ENCODE assay signal across 9 mouse cellular contexts in the genomic region with DNA sequence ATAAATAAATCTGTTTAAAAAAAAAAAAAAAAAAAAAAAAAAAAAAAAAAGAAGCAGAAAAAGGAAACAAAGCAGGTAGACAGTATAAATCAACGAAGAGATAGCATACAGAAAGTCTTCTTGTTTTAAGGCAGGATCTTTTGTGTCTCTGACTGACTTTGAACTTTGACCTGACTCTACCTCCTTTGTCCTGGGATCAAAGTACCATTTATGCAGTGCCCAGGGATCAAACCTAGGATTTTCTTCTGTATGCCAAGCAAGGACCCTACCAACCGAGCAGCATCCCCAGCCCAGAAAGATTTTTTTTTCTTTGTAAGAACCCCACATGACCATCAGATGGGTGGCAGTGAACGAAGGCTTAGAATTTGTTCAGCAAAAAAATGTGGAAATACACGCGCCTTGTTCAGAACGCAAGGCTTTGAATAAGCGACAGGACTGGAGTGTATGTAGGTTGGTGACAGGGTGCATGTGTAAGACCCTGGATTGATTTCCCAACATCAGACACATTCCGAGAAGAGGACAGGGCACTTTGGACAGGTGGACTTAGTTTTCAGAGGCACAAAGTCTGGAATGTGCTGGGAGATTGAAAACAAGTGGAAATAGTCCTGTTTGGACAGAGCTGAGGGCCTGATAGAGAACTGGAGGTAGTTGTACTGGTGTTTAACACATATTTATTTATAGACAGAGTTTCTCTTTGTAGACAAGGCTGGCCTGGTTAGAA. TPM values are rescaled to one million over a fixed set of nuclear protein-coding genes. Genes with fewer than 3 reads are reported as not detected.
DNase-seq lines count a peak whose midpoint lies in the region; ATAC-seq and TF ChIP-seq lines count a peak whose summit lies in the region.
"Had no signal": no experiment of that assay in that cellular context is flagged by ENCODE, and none has a peak within 500 bp of the region (broad histone marks: within the 10 kb centered on the region; RNA-seq: fewer than 3 reads in every experiment).

No protein-coding gene starts in this region.

- no peak for TF ChIP-seq POLR2A in heart, adult 2 months (IDR thresholded peaks at IDR 0.05; ENCODE audit: insufficient read depth, low read depth, low read length)
- TF ChIP-seq POLR2A in liver, adult 2 months (IDR thresholded peaks at IDR 0.05; ENCODE audit: extremely low read depth, insufficient read depth, low read length), result no peak

- no peaks in the 10 kb centered on the region for H3K27me3 ChIP-seq in heart, adult 2 months (ENCODE audit: control insufficient read depth, insufficient read depth, low read length)
- no peaks in the 10 kb centered on the region for H3K27me3 ChIP-seq in liver, adult 2 months (ENCODE audit: control insufficient read depth, insufficient read depth, low read length)
- no peaks in the 10 kb centered on the region for H3K27me3 ChIP-seq in midbrain, embryonic 15.5 days (replicated peaks)

- peaks cover 8% of the 10 kb centered on the region; the same call in 1 of the 2 replicates for H3K79me2 ChIP-seq in heart, adult 2 months (replicated peaks; ENCODE audit: control insufficient read depth, insufficient read depth, low read length)
- H3K79me2 ChIP-seq in liver, adult 2 months (ENCODE audit: control insufficient read depth, insufficient read depth, low read length), result peaks cover 13% of the 10 kb centered on the region

- no peak overlapping the region for H3K9ac ChIP-seq in heart, adult 2 months (ENCODE audit: low read depth, low read length)
- H3K9ac ChIP-seq in liver, adult 2 months (ENCODE audit: low read depth, low read length), result peak overlapping the region; percentile 65
- no peak overlapping the region for H3K9ac ChIP-seq in midbrain, embryonic 15.5 days

- no peak for TF ChIP-seq EP300 in heart, adult 2 months (IDR thresholded peaks at IDR 0.05; ENCODE audit: insufficient read depth, low read depth, low read length)

- TF ChIP-seq CTCF in heart, adult 2 months (IDR thresholded peaks at IDR 0.05), result no peak
- no peak for TF ChIP-seq CTCF in liver, adult 2 months (IDR thresholded peaks at IDR 0.05; ENCODE audit: low read depth, low read length)

- H3K4me3 ChIP-seq in heart, adult 2 months, result no peak overlapping the region
- peak overlapping the region; percentile 9; the same call in 1 of the 2 replicates for H3K4me3 ChIP-seq in liver, adult 2 months (ENCODE audit: insufficient read depth, low read depth, low read length)
- no peak overlapping the region for H3K4me3 ChIP-seq in midbrain, embryonic 15.5 days

- H3K4me1 ChIP-seq in heart, adult 2 months (ENCODE audit: control insufficient read depth, insufficient read depth, low read length), result peaks cover 5% of the 10 kb centered on the region
- H3K4me1 ChIP-seq in liver, adult 2 months (ENCODE audit: control insufficient read depth, insufficient read depth, low read length), result peaks cover 13% of the 10 kb centered on the region
- H3K4me1 ChIP-seq in midbrain, embryonic 15.5 days, result peaks cover 25% of the 10 kb centered on the region

- H3K4me2 ChIP-seq in midbrain, embryonic 15.5 days, result peak overlapping the region; percentile 89; the same call in 1 of the 2 replicates

- peak overlapping the region; percentile 96 for H3K27ac ChIP-seq in heart, adult 2 months
- peak overlapping the region; percentile 89 for H3K27ac ChIP-seq in liver, adult 2 months (replicated peaks; ENCODE audit: insufficient read depth, low read depth, low read length)
- H3K27ac ChIP-seq in midbrain, embryonic 15.5 days, result no peak overlapping the region

- WGBS in heart, adult 2 months, result 94% methylated on average over 8 of the region's 8 CpGs
- 29% methylated on average over 8 of the region's 8 CpGs for WGBS in liver, adult 2 months
- WGBS in midbrain, embryonic 15.5 days, result 73% methylated on average over 8 of the region's 8 CpGs

- no peak for DNase-seq in heart, adult 2 months
- DNase-seq in heart, adult 11 months, result no peak
- DNase-seq in liver, adult 2 months (ENCODE audit: extremely low read depth, low read depth, low spot score), result peak; percentile 98
- no peak for DNase-seq in liver
- peak; percentile 56 for DNase-seq in induced T-regulatory cell, adult 2 months (ENCODE audit: low read depth)
- DNase-seq: cerebellum, postnatal 14 days had no signal

- intact Hi-C loops in heart, adult 2 months (cut with DNase I), result no loop called here

- H3K36me3 ChIP-seq in heart, adult 2 months (ENCODE audit: control insufficient read depth, insufficient read depth, low read length), result peaks cover 7% of the 10 kb centered on the region
- H3K36me3 ChIP-seq in liver, adult 2 months (ENCODE audit: control insufficient read depth, insufficient read depth, low read length), result peaks cover 4% of the 10 kb centered on the region
- H3K36me3 ChIP-seq in midbrain, embryonic 15.5 days (replicated peaks), result no peaks in the 10 kb centered on the region

- ATAC-seq in midbrain, embryonic 15.5 days (replicated peaks), result no peak
- no peak for ATAC-seq in megakaryocyte-erythroid progenitor cell, adult 5-6 weeks (replicated peaks; ENCODE audit: low FRiP score, low TSS enrichment, poor library complexity, severe bottlenecking)
- no peak for ATAC-seq in megakaryocyte progenitor cell, adult 5-6 weeks (replicated peaks; ENCODE audit: poor library complexity)

- no peaks in the 10 kb centered on the region for H3K9me3 ChIP-seq in midbrain, embryonic 15.5 days

RNA-seq across cellular contexts. Expression of a gene that starts 2.1 kb away (rescaled TPM):
- total RNA-seq in heart, adult 2 months (2021), result 10 to 100 TPM; 17.2 to 20.5 TPM
- polyA plus RNA-seq in heart, adult 2 months (2012; rRNA removed), result 24.6 and 27.9 TPM in 2 replicates
- total RNA-seq in liver, adult 2 months (2014; rRNA removed), result 8.9 and 9.5 TPM in 2 replicates
- 16.0 and 16.4 TPM in 2 replicates for polyA plus RNA-seq in liver, adult 2 months (2012; rRNA removed)
- polyA plus RNA-seq in midbrain, embryonic 15.5 days (2015; fragmentation: Nextera tagmentation; extraction: Ambion mirVana), result 10.3 and 10.9 TPM in 2 replicates
- total RNA-seq in megakaryocyte-erythroid progenitor cell, adult 5-6 weeks (2014; fragmentation: Nextera tagmentation), result 33.2 and 48.8 TPM in 2 replicates
- 96.9 and 106 TPM in 2 replicates for total RNA-seq in megakaryocyte-erythroid progenitor cell, adult 5-6 weeks (2017)
- 41.2 and 52.7 TPM in 2 replicates for total RNA-seq in megakaryocyte progenitor cell, adult 5-6 weeks (2015)
- total RNA-seq in megakaryocyte progenitor cell, adult 5-6 weeks (2017), result 91.2 and 94.5 TPM in 2 replicates

Comparison
In these comparisons a context has a peak if more than half of its experiments do, and no peak if none do; other contexts are left out.
1. DNase-seq: peak in liver, adult 2 months (single experiment) and induced T-regulatory cell, adult 2 months (single experiment); none in heart, adult 2 months (0 of 2), heart, adult 11 months (single experiment) and liver (single experiment).